Mouse (Mus musculus) midbrain, embryonic 12.5 days (tissue): ENCODE data around the gene Jak1. TPM values are rescaled to one million over a fixed set of nuclear protein-coding genes. Genes with fewer than 3 reads are reported as not detected.
"Not testable (repeated sequence)": the region's sequence is repeated elsewhere in the genome, so short reads cannot be mapped to it uniquely, and the experiment has no call there.

Experiments used
- ATAC-seq: fragments of 200-750 bp; cut with Nextera tagmentation; 2 replicates; pipeline ENCODE4 v1.8.0; 2017; ENCODE audit warnings: low read depth, moderate TSS enrichment, moderate library complexity; ENCODE audit not compliant: low FRiP score
- H3K27ac ChIP-seq: fragments of 300-500 bp; sonication (generic); replicated peaks from 2 replicates; pipeline ENCODE4 v1.5.1; 2016; ENCODE audit warnings: mild to moderate bottlenecking
- H3K27me3 ChIP-seq: fragments of 300-500 bp; sonication (generic); 2 replicates; pipeline ENCODE4 v1.6.1; 2016; ENCODE audit warnings: mild to moderate bottlenecking
- H3K36me3 ChIP-seq: fragments of 300-500 bp; sonication (generic); 2 replicates; pipeline ENCODE4 v1.6.1; 2016
- H3K4me1 ChIP-seq: fragments of 300-500 bp; sonication (generic); 2 replicates; pipeline ENCODE4 v1.6.1; 2016
- H3K4me2 ChIP-seq: fragments of 300-500 bp; sonication (generic); replicated peaks from 2 replicates; pipeline ENCODE4 v1.6.1; 2016; ENCODE audit warnings: mild to moderate bottlenecking, moderate library complexity
- H3K4me3 ChIP-seq: fragments of 300-500 bp; sonication (generic); 2 replicates; pipeline ENCODE4 v1.5.1; 2016; ENCODE audit warnings: mild to moderate bottlenecking
- H3K9ac ChIP-seq: fragments of 300-500 bp; sonication (generic); replicated peaks from 2 replicates; pipeline ENCODE4 v1.6.1; 2016; ENCODE audit warnings: mild to moderate bottlenecking, moderate library complexity
- H3K9me3 ChIP-seq: fragments of 300-500 bp; sonication (generic); 2 replicates; pipeline ENCODE4 v1.6.1; 2016; ENCODE audit warnings: mild to moderate bottlenecking
- WGBS: fragments of 180-500 bp; shearing (Covaris S2); methylation state at CpG from one replicate; pipeline ENCODE4 v1.1.7; 2016; 5-methylcytosine and 5-hydroxymethylcytosine counted together
- polyA plus RNA-seq: library from polyadenylated mRNA; unstranded; fragments of >200 nt; fragmentation: Nextera tagmentation; extraction: Ambion mirVana; gene quantifications from 2 replicates; pipeline ENCODE4 v1.2.1, GENCODE M21; 2016

Gene Jak1
- polyA plus RNA-seq, 1 experiment from 2014 or later: 52.6 TPM

DNA sequence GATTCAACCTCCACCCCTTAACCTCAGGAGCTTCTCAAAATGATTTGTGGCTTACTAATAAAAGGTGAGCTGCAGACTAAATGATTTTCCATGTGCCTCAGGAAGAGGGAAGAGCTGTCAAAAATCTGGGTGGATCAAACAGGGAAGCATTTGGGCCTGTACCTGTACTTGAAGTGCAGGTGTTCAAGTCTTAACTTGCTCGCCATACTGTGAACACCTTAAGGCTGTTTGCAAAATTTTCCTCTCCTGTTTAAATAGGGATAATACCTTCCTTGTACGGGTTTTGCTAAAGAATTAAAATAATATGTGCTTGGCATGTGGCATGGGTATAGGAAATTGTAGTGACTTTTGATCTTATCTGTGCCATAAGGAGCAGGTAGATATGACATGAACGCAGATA is 5.7 kb upstream of the Jak1 start:
- Histone ChIP-seq H3K27ac (no peak overlapping the region), H3K27me3 (0 out of 2 replicates have a peak, but pooled peaks cover 3% of the 10 kb centered on the region), H3K4me3 (no peak overlapping the region), H3K9me3 (no peaks in the 10 kb centered on the region), H3K4me1 (no peaks in the 10 kb centered on the region), H3K4me2 (no peak overlapping the region), H3K36me3 (no peaks in the 10 kb centered on the region), H3K9ac (no peak overlapping the region)
- 89% methylated on average over 3 of the region's 3 CpGs for WGBS
- no peak for ATAC-seq

DNA sequence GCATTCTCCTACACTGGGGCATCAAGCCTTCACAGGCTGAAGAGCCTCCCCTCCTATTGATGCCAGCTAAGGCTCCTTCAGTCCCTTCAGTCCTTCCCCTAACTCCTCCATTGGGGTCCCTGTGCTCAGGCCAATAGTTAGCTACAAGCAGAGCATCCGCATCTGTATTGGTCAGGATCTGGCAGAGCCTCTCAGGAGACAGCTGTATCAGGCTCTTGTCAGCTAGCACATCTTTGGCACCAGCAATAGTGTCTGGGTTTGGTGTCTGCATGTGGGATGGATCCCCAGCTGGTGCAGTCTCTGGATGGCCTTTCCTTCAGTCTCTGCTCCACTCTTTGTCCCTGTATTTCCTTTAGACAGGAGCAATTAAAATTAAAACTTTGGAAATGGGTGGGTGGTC is 3.4 kb upstream of the Jak1 start:
- H3K27ac ChIP-seq, H3K9me3 ChIP-seq, H3K4me1 ChIP-seq, H3K9ac ChIP-seq, H3K4me2 ChIP-seq, H3K27me3 ChIP-seq, ATAC-seq, H3K36me3 ChIP-seq, H3K4me3 ChIP-seq: not testable (repeated sequence)
- 69% methylated on average over 1 of the region's 1 CpGs for WGBS

DNA sequence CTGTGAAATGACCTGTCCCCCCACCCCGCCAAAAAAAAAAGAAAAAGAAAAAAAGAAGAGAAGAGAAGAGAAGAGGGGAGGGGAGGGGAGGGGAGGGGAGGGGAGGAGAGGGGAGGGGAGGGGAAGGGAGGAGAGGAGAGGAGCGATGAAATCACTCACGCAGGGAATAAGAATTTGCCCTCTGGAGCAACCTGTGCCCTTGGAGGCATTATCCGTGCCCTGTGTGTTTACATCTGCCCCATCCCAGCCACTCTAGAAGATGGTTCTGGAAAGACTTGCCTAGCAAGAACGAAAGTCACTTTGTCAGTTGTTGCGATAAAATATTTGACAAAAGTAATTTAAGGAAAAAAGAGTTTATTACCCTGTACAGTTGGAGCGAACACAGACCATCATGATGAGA is 441 bp upstream of the Jak1 start:
- peak overlapping the region; percentile 80 for H3K4me2 ChIP-seq
- peak; percentile 44; the same call in 1 of the 2 replicates for ATAC-seq
- H3K9me3 ChIP-seq: no peaks in the 10 kb centered on the region
- no peaks in the 10 kb centered on the region for H3K36me3 ChIP-seq
- 0 out of 2 replicates have a peak, but pooled peaks cover 7% of the 10 kb centered on the region for H3K27me3 ChIP-seq
- H3K4me1 ChIP-seq: 0 out of 2 replicates have a peak, but pooled peaks cover 3% of the 10 kb centered on the region
- H3K4me3 ChIP-seq: peak overlapping the region; percentile 96
- H3K9ac ChIP-seq: no peak overlapping the region
- H3K27ac ChIP-seq: no peak overlapping the region
- 34% methylated on average over 6 of the region's 7 CpGs for WGBS

DNA sequence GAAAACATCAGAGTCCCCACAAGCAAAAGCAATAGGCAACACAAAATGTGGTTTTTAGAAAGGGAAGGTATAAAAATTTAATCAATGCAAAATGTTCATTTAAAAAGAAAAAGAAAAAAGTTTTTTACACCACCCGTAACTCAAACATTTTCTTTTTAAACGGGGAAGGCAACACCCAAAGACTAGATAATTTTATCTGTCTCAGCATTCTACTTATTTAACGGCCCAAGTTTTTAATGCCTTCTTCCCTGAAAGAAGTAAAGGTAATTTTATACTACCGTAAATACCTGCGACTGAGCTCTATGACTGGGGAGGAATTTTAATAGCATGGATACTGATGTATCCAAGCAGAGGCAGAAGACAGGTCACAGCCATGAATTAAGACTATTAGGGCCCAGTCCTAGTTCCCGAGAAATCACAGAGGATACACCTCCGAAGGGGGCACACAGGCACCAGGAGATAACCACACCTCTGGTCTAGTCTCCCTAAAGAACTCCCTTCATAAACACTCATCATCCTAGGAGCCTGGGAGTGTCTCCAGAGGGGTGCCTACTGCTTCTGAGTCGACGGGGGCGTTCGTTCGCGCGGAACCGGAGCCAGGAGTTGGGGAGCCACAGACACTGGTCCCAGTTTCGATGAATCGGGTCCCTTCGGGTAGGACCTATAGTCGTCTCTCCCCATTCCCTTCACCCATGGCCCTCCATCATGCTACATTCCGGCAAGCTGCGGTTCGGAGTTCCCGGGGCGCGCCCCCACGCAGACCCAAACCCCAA is 928 bp downstream of the Jak1 start:
- H3K4me3 ChIP-seq: peak overlapping the region; percentile 96
- no peaks in the 10 kb centered on the region for H3K9me3 ChIP-seq
- 8% methylated on average over 26 of the region's 26 CpGs for WGBS
- H3K27ac ChIP-seq: 0 out of 2 replicates have a peak overlapping the region, but pooled peaks have one; percentile 81
- H3K27me3 ChIP-seq: 0 out of 2 replicates have a peak, but pooled peaks cover 7% of the 10 kb centered on the region
- H3K36me3 ChIP-seq: no peaks in the 10 kb centered on the region
- H3K4me2 ChIP-seq: peak overlapping the region; percentile 80
- no peak for ATAC-seq
- 0 out of 2 replicates have a peak, but pooled peaks cover 3% of the 10 kb centered on the region for H3K4me1 ChIP-seq
- H3K9ac ChIP-seq: peak overlapping the region; percentile 87

DNA sequence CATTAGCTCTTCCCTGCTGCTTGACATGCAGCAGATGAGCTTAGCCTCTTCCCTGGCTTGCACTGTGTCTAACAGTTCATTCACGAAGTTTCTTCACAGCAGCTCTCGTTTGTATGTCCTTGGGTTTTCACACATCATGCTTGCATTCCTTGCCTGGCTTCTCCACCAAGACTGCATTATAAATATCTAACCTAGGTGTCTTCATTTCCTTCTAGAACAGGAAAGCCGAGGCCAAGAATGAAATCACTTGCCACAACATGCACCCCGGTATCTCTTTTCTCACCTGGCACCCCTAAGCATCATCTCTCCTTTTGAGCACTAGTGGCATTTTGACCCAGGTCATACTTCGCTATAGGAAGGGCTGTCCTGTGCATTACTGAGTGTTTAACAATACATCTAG is 3.5 kb downstream of the Jak1 start:
- H3K27ac ChIP-seq: no peak overlapping the region
- H3K36me3 ChIP-seq: no peaks in the 10 kb centered on the region
- no peak for ATAC-seq
- H3K4me2 ChIP-seq: no peak overlapping the region
- no peak overlapping the region for H3K4me3 ChIP-seq
- 84% methylated on average over 5 of the region's 5 CpGs for WGBS
- H3K9ac ChIP-seq: no peak overlapping the region
- H3K9me3 ChIP-seq: no peaks in the 10 kb centered on the region
- H3K27me3 ChIP-seq: 0 out of 2 replicates have a peak, but pooled peaks cover 5% of the 10 kb centered on the region
- H3K4me1 ChIP-seq: 0 out of 2 replicates have a peak, but pooled peaks cover 3% of the 10 kb centered on the region

DNA sequence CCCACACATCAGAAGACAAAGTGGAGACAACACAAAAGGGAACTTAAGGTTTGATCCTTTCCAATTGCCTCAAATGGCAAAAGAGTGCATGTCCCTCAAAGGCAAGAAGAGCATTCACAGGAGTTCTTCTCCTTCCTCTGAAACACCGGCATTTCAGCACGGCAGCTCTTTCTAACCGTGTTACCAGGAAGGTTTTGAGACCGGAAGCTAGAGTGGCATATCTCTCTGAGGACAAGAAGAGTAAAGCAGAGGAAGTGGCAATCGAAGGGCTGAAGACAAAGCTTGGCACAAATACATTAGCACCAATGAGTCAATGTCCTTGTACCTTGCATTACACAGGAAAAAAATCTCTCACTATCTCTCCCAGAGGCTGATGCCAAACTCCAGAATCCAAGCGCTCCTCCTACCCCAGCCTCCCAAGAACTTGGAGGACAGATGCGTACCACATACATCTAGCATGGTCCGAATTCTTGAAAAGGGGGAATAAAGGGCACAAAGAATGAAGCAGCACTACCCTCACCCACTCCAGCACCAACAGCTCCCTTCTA is 4.3 kb downstream of the Jak1 start:
- H3K27ac ChIP-seq: no peak overlapping the region
- H3K9ac ChIP-seq: no peak overlapping the region
- no peak overlapping the region for H3K4me2 ChIP-seq
- 0 out of 2 replicates have a peak, but pooled peaks cover 3% of the 10 kb centered on the region for H3K4me1 ChIP-seq
- H3K4me3 ChIP-seq: no peak overlapping the region
- no peaks in the 10 kb centered on the region for H3K9me3 ChIP-seq
- 0 out of 2 replicates have a peak, but pooled peaks cover 5% of the 10 kb centered on the region for H3K27me3 ChIP-seq
- no peaks in the 10 kb centered on the region for H3K36me3 ChIP-seq
- no peak for ATAC-seq
- 91% methylated on average over 8 of the region's 8 CpGs for WGBS

DNA sequence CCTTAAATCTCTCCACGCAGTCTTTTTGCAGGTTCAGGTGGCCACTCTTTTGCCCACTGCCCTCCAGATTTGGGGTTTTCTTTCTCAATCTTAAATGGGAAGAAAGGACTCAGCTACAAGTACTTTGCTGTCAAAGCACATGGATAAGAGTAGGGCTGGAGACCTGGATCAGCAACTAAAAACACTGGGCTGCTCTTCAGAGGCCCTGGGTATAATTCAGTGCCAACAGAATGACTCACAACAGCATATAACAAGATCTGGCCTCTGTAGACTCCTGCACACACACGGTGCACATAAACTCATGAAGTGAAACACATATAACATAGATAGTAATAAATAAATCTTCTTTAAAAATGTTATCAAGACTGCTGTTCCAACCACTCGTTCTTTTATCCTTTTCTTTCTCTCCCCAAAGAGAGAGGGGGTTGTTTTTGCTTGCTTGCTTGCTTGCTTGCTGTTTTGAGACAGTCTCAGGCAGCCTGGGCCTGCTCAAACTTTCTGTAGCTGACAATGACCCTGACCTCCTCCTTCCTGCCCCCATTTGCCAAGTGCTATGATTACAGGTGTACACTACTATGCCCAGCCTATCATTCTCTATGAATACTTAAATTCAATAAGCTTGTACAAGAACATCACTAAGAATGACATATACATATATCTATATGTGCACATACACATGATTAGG is 8.4 kb downstream of the Jak1 start:
- H3K27ac ChIP-seq: no peak overlapping the region
- no peaks in the 10 kb centered on the region for H3K4me1 ChIP-seq
- H3K27me3 ChIP-seq: no peaks in the 10 kb centered on the region
- no peak overlapping the region for H3K9ac ChIP-seq
- H3K9me3 ChIP-seq: no peaks in the 10 kb centered on the region
- WGBS: 87% methylated on average over 3 of the region's 3 CpGs
- no peak for ATAC-seq
- no peaks in the 10 kb centered on the region for H3K36me3 ChIP-seq
- no peak overlapping the region for H3K4me2 ChIP-seq
- H3K4me3 ChIP-seq: no peak overlapping the region

DNA sequence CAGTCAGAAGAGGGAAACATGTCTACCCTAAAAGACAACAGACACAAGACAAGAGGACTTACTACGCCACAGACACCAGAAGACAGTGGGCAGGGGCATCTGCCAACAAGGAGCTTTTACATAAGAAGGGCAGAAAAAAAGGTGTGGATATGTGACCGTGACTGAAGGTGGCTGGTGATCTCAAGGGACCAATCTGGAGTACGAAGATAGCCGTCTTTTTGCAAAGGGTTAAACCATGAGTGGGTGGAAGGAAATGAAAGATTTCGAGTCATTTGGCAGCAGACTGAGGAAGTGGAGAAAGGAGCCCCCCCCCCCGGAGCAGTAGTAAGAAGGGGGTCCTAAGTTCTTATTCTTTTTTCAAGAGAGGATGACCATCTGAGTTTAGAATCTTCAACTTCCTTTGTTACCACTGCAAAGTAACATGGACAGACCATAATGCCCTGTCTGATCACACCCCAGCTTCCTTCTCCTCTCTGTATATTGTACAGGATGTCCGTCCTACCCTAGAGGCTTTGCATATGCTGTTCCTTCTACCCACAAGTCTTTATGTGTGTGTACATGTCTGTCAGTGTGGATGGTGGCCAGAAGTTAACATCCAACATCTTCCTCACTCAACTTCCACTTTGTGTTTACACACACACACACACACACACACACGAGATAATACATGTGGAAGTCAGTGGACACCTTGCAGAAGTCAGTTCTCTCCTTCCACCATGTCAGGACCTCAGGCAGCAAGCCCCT is 10.3 kb downstream of the Jak1 start:
- Histone ChIP-seq H3K4me2 (no peak overlapping the region), H3K4me3 (no peak overlapping the region), H3K27me3 (no peaks in the 10 kb centered on the region), H3K36me3 (no peaks in the 10 kb centered on the region), H3K27ac (no peak overlapping the region), H3K9ac (no peak overlapping the region), H3K4me1 (no peaks in the 10 kb centered on the region), H3K9me3 (no peaks in the 10 kb centered on the region)
- ATAC-seq: no peak
- 84% methylated on average over 8 of the region's 8 CpGs for WGBS

DNA sequence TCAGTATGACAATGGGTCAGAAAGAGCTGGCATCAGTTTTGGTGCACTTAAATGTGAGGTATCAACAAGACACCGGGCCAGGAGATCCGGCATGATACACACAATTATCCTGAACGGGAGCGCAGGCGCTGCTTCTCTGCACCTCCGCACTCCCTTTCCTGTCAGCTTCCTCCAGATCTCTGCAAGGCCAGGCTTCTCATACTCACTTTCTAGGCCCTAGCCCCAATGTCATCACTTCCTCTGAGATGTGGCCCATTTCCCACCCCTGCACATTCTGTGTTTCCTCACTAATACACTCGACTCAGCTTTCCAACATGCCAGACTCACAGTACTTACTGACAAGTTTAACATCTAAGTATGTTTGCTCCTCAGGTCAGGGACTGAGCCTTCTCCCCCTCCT is 11.1 kb downstream of the Jak1 start:
- ATAC-seq: no peak
- H3K4me3 ChIP-seq: no peak overlapping the region
- 86% methylated on average over 7 of the region's 7 CpGs for WGBS
- H3K4me1 ChIP-seq: no peaks in the 10 kb centered on the region
- H3K27ac ChIP-seq: no peak overlapping the region
- no peaks in the 10 kb centered on the region for H3K9me3 ChIP-seq
- H3K4me2 ChIP-seq: no peak overlapping the region
- no peak overlapping the region for H3K9ac ChIP-seq
- no peaks in the 10 kb centered on the region for H3K36me3 ChIP-seq
- H3K27me3 ChIP-seq: no peaks in the 10 kb centered on the region

DNA sequence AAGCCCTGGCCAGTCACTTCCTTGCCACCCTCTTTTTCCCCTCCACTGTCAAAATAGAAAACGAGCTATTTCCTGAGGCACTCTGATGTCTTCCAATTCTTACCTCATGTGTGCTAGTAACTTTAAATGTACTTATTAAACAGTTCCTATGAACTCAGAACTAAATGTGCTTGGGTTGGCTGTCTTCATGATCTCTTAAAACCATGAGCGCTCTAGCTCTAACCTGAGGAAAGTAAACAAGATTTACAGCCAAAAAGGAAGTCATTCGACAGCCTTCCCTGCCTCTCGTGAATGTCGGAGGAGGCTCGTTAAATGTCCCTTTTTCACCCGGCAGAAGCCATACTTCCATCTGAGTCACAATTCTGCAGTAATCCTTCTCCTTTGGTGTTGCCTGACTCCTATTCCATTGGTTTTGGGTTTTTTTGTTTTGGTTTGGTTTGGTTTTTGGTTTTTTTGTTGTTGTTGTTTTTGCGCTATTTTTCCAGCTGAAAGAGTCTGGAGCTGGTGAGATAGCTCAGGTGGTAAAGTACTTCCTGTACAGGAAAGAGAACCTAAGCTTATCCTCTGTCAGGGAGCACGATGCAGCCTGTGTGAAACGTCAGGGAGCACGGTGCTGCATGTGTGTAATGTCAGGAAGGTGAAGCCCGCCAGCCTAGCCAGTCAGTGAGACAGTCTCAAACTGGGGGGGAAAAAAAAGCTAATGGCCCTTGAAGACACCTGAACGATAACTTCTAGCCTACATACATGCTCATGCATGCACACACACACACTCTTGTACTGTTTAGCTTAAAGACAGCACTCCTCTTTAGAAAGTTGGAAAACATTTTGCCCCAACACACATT is 12.1 kb downstream of the Jak1 start:
- Histone ChIP-seq H3K9ac (no peak overlapping the region), H3K4me1 (no peaks in the 10 kb centered on the region), H3K36me3 (no peaks in the 10 kb centered on the region), H3K4me3 (no peak overlapping the region), H3K9me3 (no peaks in the 10 kb centered on the region), H3K27ac (no peak overlapping the region), H3K4me2 (no peak overlapping the region), H3K27me3 (no peaks in the 10 kb centered on the region)
- WGBS: 89% methylated on average over 13 of the region's 13 CpGs
- no peak for ATAC-seq

DNA sequence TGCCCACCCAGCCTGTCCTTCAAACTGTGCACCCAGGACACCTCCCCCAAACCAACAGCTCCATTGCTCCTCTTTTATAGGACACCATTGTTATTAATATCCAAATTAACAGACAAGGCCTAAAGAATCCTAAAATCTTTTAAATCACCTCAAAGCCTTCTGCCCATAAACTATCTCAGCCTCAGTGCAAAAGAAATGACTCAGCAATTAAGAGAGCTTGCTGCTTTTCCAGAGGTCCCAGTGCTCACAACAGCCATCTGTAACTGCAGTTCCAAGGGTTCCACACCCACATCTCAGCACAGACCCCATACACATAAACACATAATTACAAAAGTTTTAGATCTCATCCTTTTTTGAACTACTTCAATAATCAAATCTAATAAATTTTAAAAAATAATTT is 13.1 kb downstream of the Jak1 start:
- ATAC-seq: no peak
- no peaks in the 10 kb centered on the region for H3K9me3 ChIP-seq
- no peak overlapping the region for H3K4me2 ChIP-seq
- H3K4me1 ChIP-seq: no peaks in the 10 kb centered on the region
- H3K27ac ChIP-seq: no peak overlapping the region
- no peaks in the 10 kb centered on the region for H3K27me3 ChIP-seq
- no peak overlapping the region for H3K9ac ChIP-seq
- no peak overlapping the region for H3K4me3 ChIP-seq
- no peaks in the 10 kb centered on the region for H3K36me3 ChIP-seq
